ENCODE assay signal across 8 mouse cellular contexts in genomic region chr7:73391518-73392321, GRCm38 (mm10). TPM values are rescaled to one million over a fixed set of nuclear protein-coding genes. Genes with fewer than 3 reads are reported as not detected.
DNase-seq lines count a peak whose midpoint lies in the region; ATAC-seq and TF ChIP-seq lines count a peak whose summit lies in the region.

No protein-coding gene starts in this region.

- H3K4me2 ChIP-seq in midbrain, embryonic 11.5 days = peak overlapping the region; percentile 87

- H3K27ac ChIP-seq in cortical plate, adult 2 months (ENCODE audit: insufficient read depth, low read length) = peak overlapping the region; percentile 94
- H3K27ac ChIP-seq in heart, embryonic 10.5 days = peak overlapping the region; percentile 83
- H3K27ac ChIP-seq in midbrain, embryonic 11.5 days (ENCODE audit: low read depth, low read length) = peak overlapping the region; percentile 92

- peak overlapping the region; percentile 98 for H3K9ac ChIP-seq in midbrain, embryonic 11.5 days (ENCODE audit: low read length)

- no peak for TF ChIP-seq POLR2A in cortical plate, adult 2 months (IDR thresholded peaks at IDR 0.05; ENCODE audit: extremely low read depth, insufficient read depth, low read length)

- under 1% methylated on average over 39 of the region's 39 CpGs for WGBS in heart, embryonic 10.5 days
- under 1% methylated on average over 39 of the region's 39 CpGs for WGBS in midbrain, embryonic 11.5 days

- ATAC-seq in megakaryocyte, adult 5-6 weeks (ENCODE audit: poor library complexity, severe bottlenecking) = no peak
- 0 out of 2 replicates have a peak, but pooled peaks have one; percentile 1 for ATAC-seq in midbrain, embryonic 11.5 days (ENCODE audit: low FRiP score)

- DNase-seq in heart, embryonic 10.5 days (ENCODE audit: low spot score) = peak; percentile 77
- DNase-seq in kidney, postnatal 14 days = peak; percentile 54
- DNase-seq in midbrain, embryonic 11.5 days (ENCODE audit: low spot score, missing footprints) = peak; percentile 92
- DNase-seq in urinary bladder, postnatal 36 days (ENCODE audit: low spot score in 2 of 2) = peak; percentile 27 to 43
- no peak for DNase-seq in thymus, postnatal 14 days

- H3K4me3 ChIP-seq in megakaryocyte, embryonic 14.5 days (replicated peaks) = peak overlapping the region; percentile 81
- peak overlapping the region; percentile 71 for H3K4me3 ChIP-seq in cortical plate, adult 2 months (ENCODE audit: insufficient read depth, low read length)
- H3K4me3 ChIP-seq in heart, embryonic 10.5 days = peak overlapping the region; percentile 66
- H3K4me3 ChIP-seq in midbrain, embryonic 11.5 days (ENCODE audit: low read depth, low read length) = peak overlapping the region; percentile 91

- H3K27me3 ChIP-seq in megakaryocyte, embryonic 14.5 days (replicated peaks) = peaks cover 88% of the 10 kb centered on the region
- peaks cover 48% of the 10 kb centered on the region for H3K27me3 ChIP-seq in heart, embryonic 10.5 days (ENCODE audit: insufficient read depth, poor library complexity, severe bottlenecking)
- H3K27me3 ChIP-seq in midbrain, embryonic 11.5 days (ENCODE audit: control insufficient read depth, insufficient read depth, low read length) = no peaks in the 10 kb centered on the region

- no peak for TF ChIP-seq CTCF in cortical plate, adult 2 months (IDR thresholded peaks at IDR 0.05; ENCODE audit: extremely low read depth, insufficient read depth, low read length)

- H3K9me3 ChIP-seq in megakaryocyte, embryonic 14.5 days = peaks cover 9% of the 10 kb centered on the region
- no peaks in the 10 kb centered on the region; the same call in 1 of the 2 replicates for H3K9me3 ChIP-seq in heart, embryonic 10.5 days
- H3K9me3 ChIP-seq in midbrain, embryonic 11.5 days (ENCODE audit: control insufficient read depth, low read length) = no peaks in the 10 kb centered on the region

- no peaks in the 10 kb centered on the region for H3K36me3 ChIP-seq in megakaryocyte, embryonic 14.5 days (replicated peaks; ENCODE audit: low read length)
- no peaks in the 10 kb centered on the region for H3K36me3 ChIP-seq in heart, embryonic 10.5 days
- H3K36me3 ChIP-seq in midbrain, embryonic 11.5 days (ENCODE audit: control insufficient read depth, insufficient read depth, low read length) = peaks cover 17% of the 10 kb centered on the region; the same call in 1 of the 2 replicates

- peaks cover 15% of the 10 kb centered on the region for H3K4me1 ChIP-seq in megakaryocyte, embryonic 14.5 days
- H3K4me1 ChIP-seq in cortical plate, adult 2 months (ENCODE audit: control insufficient read depth, insufficient read depth, low read length) = no peaks in the 10 kb centered on the region
- peaks cover 18% of the 10 kb centered on the region for H3K4me1 ChIP-seq in heart, embryonic 10.5 days
- H3K4me1 ChIP-seq in midbrain, embryonic 11.5 days (ENCODE audit: control insufficient read depth, insufficient read depth, low read length) = peaks cover 53% of the 10 kb centered on the region

RNA-seq across cellular contexts. Expression of gene Rgma, which starts 16.4 kb away (rescaled TPM):
- 1.1 TPM in 1 of 2 replicates, not detected in the other for polyA plus RNA-seq in megakaryocyte, embryonic 14.5 days (2012; ENCODE audit: insufficient read depth, low replicate concordance)
- total RNA-seq in megakaryocyte, adult 5-6 weeks (2015) = not detected in 2 replicates
- not detected in 2 replicates for total RNA-seq in megakaryocyte, adult 5-6 weeks (2017)
- 29.4 and 30.2 TPM in 2 replicates for polyA plus RNA-seq in cortical plate, adult 2 months (2012; rRNA removed)
- polyA plus RNA-seq in heart, embryonic 10.5 days (2016; fragmentation: Nextera tagmentation; extraction: Ambion mirVana) = 3.4 and 6.9 TPM in 2 replicates
- polyA plus RNA-seq in midbrain, embryonic 11.5 days (2014; fragmentation: Nextera tagmentation; extraction: Ambion mirVana) = 43.9 and 47.5 TPM in 2 replicates
